Mouse (Mus musculus) retina, embryonic 14.5 days (tissue): ENCODE measurements around the gene Mbnl3.
A peak's percentile ranks its signal among the peaks of the same experiment; 100 is the strongest.

Experiments
- DNase-seq: peaks from one replicate; pipeline ENCODE4 v3.0.0-alpha.2; 2015; ENCODE audit warnings: low spot score

Gene Mbnl3

GRCm38 (mm10) chrX:51206432-51206831, at the start of gene Mbnl3:
Mbnl3 (minus strand) TSS chrX:51206532.
- no peak for DNase-seq

- peak; percentile 60 for DNase-seq
Observed at GRCm38 (mm10) chrX:51205548-51206324, 596 bp downstream of the Mbnl3 start.

GRCm38 (mm10) chrX:51204626-51205547, 1.4 kb downstream of the Mbnl3 start:
- DNase-seq: peak; percentile 48

GRCm38 (mm10) chrX:51197012-51197411, 9.3 kb downstream of the Mbnl3 start:
- DNase-seq: no peak

- no peak for DNase-seq
Observed at GRCm38 (mm10) chrX:51171914-51172313, 34.4 kb downstream of the Mbnl3 start.

GRCm38 (mm10) chrX:51171413-51171812, 34.9 kb downstream of the Mbnl3 start:
- peak; percentile 3 for DNase-seq

- no peak for DNase-seq
Observed at GRCm38 (mm10) chrX:51170404-51170803, 35.9 kb downstream of the Mbnl3 start.

GRCm38 (mm10) chrX:51169476-51170045, 36.8 kb downstream of the Mbnl3 start:
- DNase-seq: no peak

- DNase-seq: no peak
Observed at GRCm38 (mm10) chrX:51167976-51168375, 38.4 kb downstream of the Mbnl3 start.

GRCm38 (mm10) chrX:51164766-51165165, 41.6 kb downstream of the Mbnl3 start:
- no peak for DNase-seq

GRCm38 (mm10) chrX:51148436-51148835, 57.9 kb downstream of the Mbnl3 start:
- DNase-seq: no peak

- DNase-seq: peak; percentile 49
Observed at GRCm38 (mm10) chrX:51146351-51146750, 60.0 kb downstream of the Mbnl3 start.

GRCm38 (mm10) chrX:51140055-51140454, 66.3 kb downstream of the Mbnl3 start:
- DNase-seq: peak; percentile 20

GRCm38 (mm10) chrX:51131325-51131724, 75.0 kb downstream of the Mbnl3 start:
- no peak for DNase-seq

GRCm38 (mm10) chrX:51102748-51103147, 103.6 kb downstream of the Mbnl3 start:
- no peak for DNase-seq

GRCm38 (mm10) chrX:51084972-51085371, 121.4 kb downstream of the Mbnl3 start:
- DNase-seq: no peak

GRCm38 (mm10) chrX:51084211-51084610, 122.1 kb downstream of the Mbnl3 start:
- DNase-seq: no peak

GRCm38 (mm10) chrX:51076744-51077143, 129.6 kb downstream of the Mbnl3 start:
- DNase-seq: peak; percentile 25
